7 mouse cellular contexts compared by ENCODE assay signal in the genomic region with DNA sequence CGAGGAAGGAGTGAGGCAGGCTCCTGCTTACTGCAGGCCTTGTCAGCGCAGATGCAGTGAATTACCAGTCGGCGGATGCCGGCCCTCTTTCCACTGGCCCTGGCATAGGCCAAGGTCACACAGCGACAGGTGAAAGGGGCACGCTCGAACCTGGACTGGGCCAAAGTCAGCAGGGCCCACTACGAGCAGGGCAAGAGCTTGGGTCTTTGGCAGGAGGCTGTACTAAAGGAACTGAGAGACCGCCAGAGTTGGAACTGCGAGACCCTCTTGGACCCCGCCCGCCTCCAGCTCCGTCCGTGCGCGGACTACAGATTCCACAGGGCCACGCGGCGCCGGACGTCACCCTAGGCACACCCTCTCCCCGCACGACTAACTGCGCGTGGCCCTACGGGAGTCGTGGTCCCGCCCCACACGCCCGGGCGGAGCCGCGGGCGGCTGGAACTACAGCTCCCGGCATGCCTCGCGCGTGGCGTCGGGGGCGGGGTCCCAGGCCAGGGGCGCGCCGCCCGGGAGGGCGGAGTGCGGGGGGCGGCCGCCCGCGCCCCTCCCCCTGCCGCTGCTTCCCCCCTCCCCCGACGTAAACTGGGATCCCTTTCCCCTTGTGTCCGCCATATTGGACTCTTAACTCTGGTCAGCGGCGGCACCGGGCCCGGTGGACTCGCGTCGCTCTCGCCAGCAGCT. TPM values are rescaled to one million over a fixed set of nuclear protein-coding genes. Genes with fewer than 3 reads are reported as not detected.
DNase-seq lines count a peak whose midpoint lies in the region; ATAC-seq lines count a peak whose summit lies in the region.

Fam193a (plus strand) TSS at position 593 of the 681 bp plus-strand sequence.

- H3K9ac ChIP-seq in intestine, embryonic 16.5 days (ENCODE audit: low read depth, low read length): peak within 1 kb of the TSS; percentile 90
- H3K9ac ChIP-seq in midbrain, embryonic 11.5 days (ENCODE audit: low read length): peak within 1 kb of the TSS; percentile 91

- peak; percentile 96 for DNase-seq in adrenal gland, adult 8-10 months
- peak; percentile 95 for DNase-seq in embryo, embryonic 9.5 days (ENCODE audit: extremely low spot score)
- peak; percentile 98 to 99 for DNase-seq in gastrocnemius, postnatal 4 days (ENCODE audit: low spot score in 2 of 2)
- DNase-seq in left cerebral cortex, postnatal 36 days (ENCODE audit: low spot score in 2 of 2): peak; percentile 97
- DNase-seq in midbrain, embryonic 11.5 days (ENCODE audit: low spot score, missing footprints): peak; percentile 100
- DNase-seq in skeletal muscle tissue, adult 2 months (ENCODE audit: low read depth, low spot score): peak; percentile 95

- H3K27me3 ChIP-seq in intestine, embryonic 16.5 days (replicated peaks; ENCODE audit: control insufficient read depth, insufficient read depth, low read length): no peaks in the 10 kb centered on the region
- no peaks in the 10 kb centered on the region for H3K27me3 ChIP-seq in midbrain, embryonic 11.5 days (ENCODE audit: control insufficient read depth, insufficient read depth, low read length)

- no peaks in the 10 kb centered on the region for H3K9me3 ChIP-seq in intestine, embryonic 16.5 days (ENCODE audit: control insufficient read depth, low read length)
- H3K9me3 ChIP-seq in midbrain, embryonic 11.5 days (ENCODE audit: control insufficient read depth, low read length): no peaks in the 10 kb centered on the region

- peaks cover 2% of the 10 kb centered on the region; the same call in 1 of the 2 replicates for H3K36me3 ChIP-seq in intestine, embryonic 16.5 days (ENCODE audit: control insufficient read depth, insufficient read depth, low read length)
- no peaks in the 10 kb centered on the region for H3K36me3 ChIP-seq in midbrain, embryonic 11.5 days (ENCODE audit: control insufficient read depth, insufficient read depth, low read length)

- peak within 1 kb of the TSS; percentile 92 for H3K4me3 ChIP-seq in intestine, embryonic 16.5 days (ENCODE audit: low read length)
- H3K4me3 ChIP-seq in midbrain, embryonic 11.5 days (ENCODE audit: low read depth, low read length): peak within 1 kb of the TSS; percentile 94

- peak within 1 kb of the TSS; percentile 64 for H3K4me2 ChIP-seq in intestine, embryonic 16.5 days (ENCODE audit: low read depth, low read length)
- peak within 1 kb of the TSS; percentile 69 for H3K4me2 ChIP-seq in midbrain, embryonic 11.5 days

- H3K27ac ChIP-seq in intestine, embryonic 16.5 days (ENCODE audit: low read length): peak within 1 kb of the TSS; percentile 76
- H3K27ac ChIP-seq in midbrain, embryonic 11.5 days (ENCODE audit: low read depth, low read length): peak within 1 kb of the TSS; percentile 62

- intact Hi-C loops in left cerebral cortex, postnatal 36 days (cut with DNase I): loop anchor here (5.0 kb wide), 1 partner anchor 82 kb away; the partner anchor contains the start of genes Cfap99 and Zfyve28

- 0 out of 2 replicates have a peak, but pooled peaks cover 14% of the 10 kb centered on the region for H3K4me1 ChIP-seq in intestine, embryonic 16.5 days (ENCODE audit: control insufficient read depth, insufficient read depth, low read length)
- peaks cover 14% of the 10 kb centered on the region for H3K4me1 ChIP-seq in midbrain, embryonic 11.5 days (ENCODE audit: control insufficient read depth, insufficient read depth, low read length)

- ATAC-seq in intestine, embryonic 16.5 days: peak; percentile 100
- ATAC-seq in midbrain, embryonic 11.5 days (ENCODE audit: low FRiP score): peak; percentile 100

- WGBS in intestine, embryonic 16.5 days: under 1% methylated on average over 48 of the region's 64 CpGs
- under 1% methylated on average over 48 of the region's 64 CpGs for WGBS in midbrain, embryonic 11.5 days

RNA-seq across cellular contexts. Expression of gene Fam193a, which starts in this region (rescaled TPM):
- total RNA-seq in adrenal gland, adult 8-10 months (2022): 10 to 100 TPM; 27.0 to 45.0 (median 33.4) TPM
- total RNA-seq in gastrocnemius, postnatal 4 days (2021): 10 to 100 TPM; 35.8 to 41.1 TPM
- 6.7 TPM in 2 replicates for polyA plus RNA-seq in intestine, embryonic 16.5 days (2015; fragmentation: Nextera tagmentation; extraction: Ambion mirVana)
- total RNA-seq in left cerebral cortex, postnatal 36 days (2021): 10 to 100 TPM; 40.0 to 44.5 TPM
- 14.4 and 15.3 TPM in 2 replicates for polyA plus RNA-seq in midbrain, embryonic 11.5 days (2014; fragmentation: Nextera tagmentation; extraction: Ambion mirVana)

Comparison
In these comparisons a context has a peak if more than half of its experiments do, and no peak if none do; other contexts are left out.
1. Peak in every context shown above with its lines: DNase-seq, ATAC-seq, H3K4me3 ChIP-seq and H3K27ac ChIP-seq.